Mouse (Mus musculus): ENCODE data around the gene Fbxl13. TPM values are rescaled to one million over a fixed set of nuclear protein-coding genes. Genes with fewer than 3 reads are reported as not detected.

Gene Fbxl13
- total and polyA plus RNA-seq, 3 experiments = 0.13 to 0.23 TPM; not detected in 1

GRCm38 (mm10) chr5:21486798-21487197 lies 158.6 kb downstream of the Fbxl13 start:
- Histone ChIP-seq H3K9ac (ENCODE audit: control insufficient read depth, low read depth, low read length, poor library complexity, severe bottlenecking) (no peak overlapping the region), H3K36me3 (ENCODE audit: control insufficient read depth in 1 of 2, insufficient read depth in 2 of 2, low read length in 2 of 2) (no peaks in the 10 kb centered on the region), H3K9me3 (replicated peaks; ENCODE audit: insufficient read depth, low read length) (no peaks in the 10 kb centered on the region)

GRCm38 (mm10) chr5:21485197-21485829 lies 160.1 kb downstream of the Fbxl13 start:
- no peak overlapping the region for H3K27ac ChIP-seq (ENCODE audit: control insufficient read depth, low read depth, low read length)
- no peaks in the 10 kb centered on the region for H3K9me3 ChIP-seq (replicated peaks; ENCODE audit: insufficient read depth, low read length)
- no peaks in the 10 kb centered on the region for H3K79me2 ChIP-seq (ENCODE audit: control insufficient read depth, insufficient read depth, low read length, poor library complexity)
- H3K4me3 ChIP-seq (ENCODE audit: control insufficient read depth in 1 of 2, insufficient read depth in 1 of 2, low read depth in 2 of 2, low read length in 2 of 2) = no peak overlapping the region
- H3K9ac ChIP-seq (ENCODE audit: control insufficient read depth, low read depth, low read length, poor library complexity, severe bottlenecking) = no peak overlapping the region
- no peak for TF ChIP-seq USF2 (IDR thresholded peaks at IDR 0.05; ENCODE audit: borderline replicate concordance in 1 of 2, insufficient read depth in 1 of 2, low read depth in 1 of 2, low read length in 2 of 2)
- TF ChIP-seq SIN3A (IDR thresholded peaks at IDR 0.05; ENCODE audit: low read length) = no peak
- TF ChIP-seq CTCF (IDR thresholded peaks at IDR 0.05 in 2 of 3, conservative IDR thresholded peaks at IDR 0.05 in 1 of 3; ENCODE audit: control insufficient read depth in 1 of 3, insufficient read depth in 1 of 3, low read depth in 2 of 3, low read length in 3 of 3, poor library complexity in 1 of 3, severe bottlenecking in 1 of 3) = no peak
- no peak for TF ChIP-seq NRF1 (IDR thresholded peaks at IDR 0.05; ENCODE audit: insufficient read depth, low read depth, low read length, poor library complexity, severe bottlenecking)
- no peak for TF ChIP-seq MAX (IDR thresholded peaks at IDR 0.05; ENCODE audit: low read length)
- no peak for TF ChIP-seq RCOR1 (IDR thresholded peaks at IDR 0.05; ENCODE audit: low read depth, low read length)
- TF ChIP-seq ELF1 (IDR thresholded peaks at IDR 0.05; ENCODE audit: low read depth, low read length) = no peak
- TF ChIP-seq ZMIZ1 (IDR thresholded peaks at IDR 0.05; ENCODE audit: low read depth, low read length) = no peak
- TF ChIP-seq ZKSCAN1 (IDR thresholded peaks at IDR 0.05; ENCODE audit: low read depth, low read length) = no peak
- no peak for TF ChIP-seq ETS1 (IDR thresholded peaks at IDR 0.05; ENCODE audit: low read depth, low read length)
- no peak for TF ChIP-seq JUND (IDR thresholded peaks at IDR 0.05; ENCODE audit: low read depth, low read length)
- no peak for TF ChIP-seq NELFE (IDR thresholded peaks at IDR 0.05; ENCODE audit: low read depth, low read length)
- TF ChIP-seq MYB (IDR thresholded peaks at IDR 0.05; ENCODE audit: low read depth, low read length) = no peak
- TF ChIP-seq MEF2A (IDR thresholded peaks at IDR 0.05; ENCODE audit: extremely low read depth, insufficient replicate concordance, low read depth, low read length, poor library complexity, severe bottlenecking) = no peak
- no peak for TF ChIP-seq SMC3 (IDR thresholded peaks at IDR 0.05; ENCODE audit: low read depth, low read length)
- peak; percentile 22 for DNase-seq (ENCODE audit: low read depth, low spot score)
- no peaks in the 10 kb centered on the region for H3K36me3 ChIP-seq (ENCODE audit: control insufficient read depth in 1 of 2, insufficient read depth in 2 of 2, low read length in 2 of 2)
- no peaks in the 10 kb centered on the region for H3K4me1 ChIP-seq (ENCODE audit: control insufficient read depth in 1 of 2, insufficient read depth in 2 of 2, low read length in 2 of 2)
- H3K27me3 ChIP-seq (ENCODE audit: control insufficient read depth in 1 of 2, insufficient read depth in 2 of 2, low read length in 2 of 2) = no peaks in the 10 kb centered on the region

More at GRCm38 (mm10) chr5:21486798-21487197, 158.6 kb downstream of the Fbxl13 start:
- no peaks in the 10 kb centered on the region for H3K27me3 ChIP-seq (ENCODE audit: control insufficient read depth in 1 of 2, insufficient read depth in 2 of 2, low read length in 2 of 2)
- H3K27ac ChIP-seq (ENCODE audit: control insufficient read depth, low read depth, low read length) = no peak overlapping the region
- no peaks in the 10 kb centered on the region for H3K4me1 ChIP-seq (ENCODE audit: control insufficient read depth in 1 of 2, insufficient read depth in 2 of 2, low read length in 2 of 2)
- DNase-seq (ENCODE audit: low read depth, low spot score) = no peak
- no peaks in the 10 kb centered on the region for H3K79me2 ChIP-seq (ENCODE audit: control insufficient read depth, insufficient read depth, low read length, poor library complexity)
- H3K4me3 ChIP-seq (ENCODE audit: control insufficient read depth in 1 of 2, insufficient read depth in 1 of 2, low read depth in 2 of 2, low read length in 2 of 2) = no peak overlapping the region
- TF ChIP-seq MAFK (IDR thresholded peaks at IDR 0.05; ENCODE audit: borderline replicate concordance, low read depth, low read length) (no peak), GATA1 (IDR thresholded peaks at IDR 0.05; ENCODE audit: low read depth, low read length) (no peak), NRF1 (IDR thresholded peaks at IDR 0.05; ENCODE audit: insufficient read depth, low read depth, low read length, poor library complexity, severe bottlenecking) (no peak), USF2 (IDR thresholded peaks at IDR 0.05; ENCODE audit: borderline replicate concordance in 1 of 2, insufficient read depth in 1 of 2, low read depth in 1 of 2, low read length in 2 of 2) (no peak), TCF12 (IDR thresholded peaks at IDR 0.05; ENCODE audit: low read depth, low read length) (no peak), MYB (IDR thresholded peaks at IDR 0.05; ENCODE audit: low read depth, low read length) (no peak), ZC3H11A (IDR thresholded peaks at IDR 0.05; ENCODE audit: low read depth, low read length) (no peak), TAL1 (IDR thresholded peaks at IDR 0.05; ENCODE audit: low read length) (no peak), MYC (IDR thresholded peaks at IDR 0.05; ENCODE audit: low read depth, low read length) (no peak), CTCF (IDR thresholded peaks at IDR 0.05 in 2 of 3, conservative IDR thresholded peaks at IDR 0.05 in 1 of 3; ENCODE audit: control insufficient read depth in 1 of 3, insufficient read depth in 1 of 3, low read depth in 2 of 3, low read length in 3 of 3, poor library complexity in 1 of 3, severe bottlenecking in 1 of 3) (no peak), ETS1 (IDR thresholded peaks at IDR 0.05; ENCODE audit: low read depth, low read length) (no peak), POLR2A (IDR thresholded peaks at IDR 0.05; ENCODE audit: control insufficient read depth in 1 of 2, insufficient read depth in 1 of 2, low read depth in 1 of 2, low read length in 2 of 2, poor library complexity in 1 of 2) (no peak), NELFE (IDR thresholded peaks at IDR 0.05; ENCODE audit: low read depth, low read length) (no peak), SIN3A (IDR thresholded peaks at IDR 0.05; ENCODE audit: low read length) (no peak), RCOR1 (IDR thresholded peaks at IDR 0.05; ENCODE audit: low read depth, low read length) (no peak), RAD21 (IDR thresholded peaks at IDR 0.05; ENCODE audit: low read depth, low read length) (no peak), HCFC1 (IDR thresholded peaks at IDR 0.05; ENCODE audit: low read depth, low read length) (no peak), MAZ (IDR thresholded peaks at IDR 0.05; ENCODE audit: low read depth, low read length) (no peak), CHD1 (IDR thresholded peaks at IDR 0.05; ENCODE audit: low read depth, low read length) (no peak), TBP (IDR thresholded peaks at IDR 0.05; ENCODE audit: low read depth, low read length) (no peak)
